Mouse (Mus musculus) E14TG2a.4 (cell line): ENCODE data around the gene Prr29.
"Not testable (repeated sequence)": the region's sequence is repeated elsewhere in the genome, so short reads cannot be mapped to it uniquely, and the experiment has no call there.

Experiments used
- CTCF ChIP-seq: conservative IDR thresholded peaks from 2 replicates; pipeline ENCODE4 v1.5.1; 2014; ENCODE audit warnings: low read length
- POU5F1 ChIP-seq: IDR thresholded peaks from 2 replicates; pipeline ENCODE4 v1.6.1; 2014; ENCODE audit warnings: low read length, borderline replicate concordance

DNA sequence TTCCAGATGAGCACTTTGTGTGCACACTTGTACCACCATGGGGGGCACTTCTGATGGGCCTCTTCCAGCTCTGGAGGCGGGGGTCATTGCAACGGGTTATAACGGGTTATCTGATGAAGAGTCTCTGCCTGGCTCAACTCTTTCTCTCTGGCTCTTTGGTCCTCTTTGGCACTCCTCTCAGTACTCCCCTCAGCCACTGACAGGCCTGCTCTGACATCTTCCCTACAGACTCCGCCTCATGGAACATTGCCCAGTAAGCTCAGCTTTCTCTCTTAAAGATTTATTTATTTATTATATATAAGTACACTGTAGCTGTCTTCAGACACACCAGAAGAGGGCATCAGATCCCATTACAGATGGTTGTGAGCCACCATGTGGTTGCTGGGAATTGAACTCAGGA, 25.9 kb upstream of the Prr29 start:
- not testable (repeated sequence) for TF ChIP-seq POU5F1, CTCF
